Mouse (Mus musculus) heart, postnatal 4 days (tissue): ENCODE data around the gene Ms4a6b. TPM values are rescaled to one million over a fixed set of nuclear protein-coding genes. Genes with fewer than 3 reads are reported as not detected.
A peak's percentile ranks its signal among the peaks of the same experiment; 100 is the strongest.
"Not testable (repeated sequence)": the region's sequence is repeated elsewhere in the genome, so short reads cannot be mapped to it uniquely, and the experiment has no call there.

Experiments used
- DNase-seq: peaks from one replicate; pipeline ENCODE4 v3.0.0; 2021
- total RNA-seq, 2 experiments: library from RNA; stranded (reverse); gene quantifications; 2 replicates each; pipeline ENCODE4 v1.2.3; 2021

Ms4a6b gene
- total RNA-seq, 2 experiments from 2014 or later, result 2.5 to 3.1 TPM

GRCm38 (mm10) chr19:11533888-11534445, 17.7 kb downstream of the Ms4a6b start:
- DNase-seq, result peak; percentile 20

DNA sequence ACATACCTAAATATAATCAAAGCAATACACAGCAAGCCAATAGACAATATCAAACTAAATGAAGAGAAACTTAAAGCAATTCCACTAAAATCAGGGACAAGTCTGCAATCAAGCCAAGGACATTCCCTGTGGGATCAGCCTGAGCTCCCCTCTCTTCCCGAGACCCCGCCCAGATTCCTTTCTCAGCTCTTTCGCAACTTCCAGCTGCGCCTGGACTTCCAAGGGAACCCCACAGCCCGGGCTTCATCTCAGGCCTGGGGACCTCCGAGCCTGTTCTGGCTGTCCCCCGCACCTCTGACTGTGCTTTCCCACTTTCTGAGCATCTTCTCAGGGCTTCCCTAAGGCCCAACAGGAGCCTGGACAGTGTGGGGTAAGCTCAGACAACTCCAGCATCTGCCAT, 20.3 kb downstream of the Ms4a6b start, which contains the start of gene Ms4a4d:
Gene Ms4a4d (plus strand): TSS at position 209 of the 400 bp plus-strand sequence.
- peak; percentile 41 for DNase-seq

- peak; percentile 31 for DNase-seq
These were observed 21.0 kb downstream of the Ms4a6b start for GRCm38 (mm10) chr19:11537336-11537735.

DNA sequence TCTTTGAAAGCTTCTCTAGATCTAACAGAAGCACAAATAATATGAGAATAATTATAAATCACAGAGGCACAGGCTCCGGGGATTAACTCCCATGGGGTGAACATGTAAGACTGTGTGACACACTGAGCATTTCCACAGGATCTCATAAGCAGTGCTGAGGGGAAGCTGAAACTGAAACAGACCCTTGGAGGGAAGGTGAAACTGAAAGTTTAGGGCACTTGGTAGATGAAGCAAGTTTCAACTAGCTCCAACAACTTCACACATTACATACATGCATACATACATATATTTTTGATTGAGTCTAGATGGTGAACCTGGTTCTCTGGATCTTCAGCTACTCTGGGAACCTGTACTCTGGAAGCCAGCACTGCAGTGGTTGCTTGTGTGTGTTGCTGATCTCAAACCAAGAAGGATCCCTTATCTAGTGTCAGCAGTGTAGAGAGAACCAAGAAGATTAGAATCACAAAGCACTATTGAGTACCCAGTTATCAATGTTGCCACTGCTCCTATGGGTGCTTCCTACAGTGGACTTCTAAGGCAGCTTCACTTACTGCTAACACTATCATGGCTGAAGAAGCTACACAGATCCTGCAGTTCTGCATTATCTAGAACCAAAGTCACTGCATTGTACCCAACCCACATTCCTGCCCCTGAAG, 24.0 kb downstream of the Ms4a6b start:
- not testable (repeated sequence) for DNase-seq

DNA sequence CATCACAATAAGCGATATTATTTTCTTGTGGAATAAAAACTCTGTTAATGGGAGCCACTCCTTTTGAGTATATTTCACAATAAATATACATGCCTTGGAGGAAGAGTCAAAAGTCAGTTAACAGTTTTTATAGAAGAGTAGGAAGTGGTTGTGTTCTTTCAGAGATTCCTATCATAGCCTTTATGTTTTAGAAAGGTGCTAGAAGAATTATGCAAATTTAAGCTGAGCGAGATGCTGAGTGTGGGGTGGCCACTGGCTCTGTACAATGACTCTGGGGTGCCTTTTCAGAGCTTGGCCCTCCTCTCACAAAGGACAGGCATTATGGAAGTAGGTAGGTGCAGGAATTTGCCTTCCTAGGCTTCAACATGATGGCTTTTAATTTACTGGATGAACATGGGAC, 28.1 kb downstream of the Ms4a6b start:
- not testable (repeated sequence) for DNase-seq

DNA sequence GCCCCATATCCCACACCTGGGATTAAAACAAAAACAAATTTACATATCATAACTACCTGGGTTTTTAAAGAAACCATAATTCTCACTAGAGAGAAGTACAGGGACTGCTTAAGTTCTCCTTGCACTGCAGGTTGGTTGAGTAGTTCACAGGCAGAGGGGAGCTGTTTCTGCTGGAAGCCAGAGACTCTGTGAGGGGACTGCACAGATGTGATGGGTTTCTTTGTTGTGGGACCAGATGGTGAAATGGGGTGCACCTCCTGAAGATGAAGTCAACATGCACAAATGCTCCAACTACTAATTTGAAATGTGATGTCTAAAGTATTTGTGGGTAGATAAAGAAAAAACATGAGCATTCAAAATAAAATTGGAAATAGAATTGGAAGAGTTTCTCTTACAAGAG, 31.6 kb downstream of the Ms4a6b start:
- no peak for DNase-seq

DNA sequence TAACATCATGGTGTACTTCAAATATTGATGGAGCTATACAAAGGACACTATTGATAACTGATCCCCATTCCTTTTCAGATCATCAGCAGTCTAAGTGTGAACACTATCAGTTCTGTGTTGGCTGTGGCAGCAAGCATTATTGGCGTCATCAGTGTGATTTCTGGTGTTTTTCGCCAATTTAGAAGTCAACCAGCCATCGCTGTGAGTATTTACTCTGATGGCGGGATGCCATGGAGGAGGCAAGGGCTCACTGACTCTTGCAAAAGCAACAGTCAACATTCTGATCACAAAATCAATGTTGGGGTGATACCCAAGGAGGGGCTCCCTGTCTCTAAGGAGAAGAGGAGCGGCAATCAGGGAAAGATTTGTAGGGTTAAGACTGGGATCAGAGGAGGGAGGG, 38.4 kb downstream of the Ms4a6b start:
- DNase-seq, result no peak

DNA sequence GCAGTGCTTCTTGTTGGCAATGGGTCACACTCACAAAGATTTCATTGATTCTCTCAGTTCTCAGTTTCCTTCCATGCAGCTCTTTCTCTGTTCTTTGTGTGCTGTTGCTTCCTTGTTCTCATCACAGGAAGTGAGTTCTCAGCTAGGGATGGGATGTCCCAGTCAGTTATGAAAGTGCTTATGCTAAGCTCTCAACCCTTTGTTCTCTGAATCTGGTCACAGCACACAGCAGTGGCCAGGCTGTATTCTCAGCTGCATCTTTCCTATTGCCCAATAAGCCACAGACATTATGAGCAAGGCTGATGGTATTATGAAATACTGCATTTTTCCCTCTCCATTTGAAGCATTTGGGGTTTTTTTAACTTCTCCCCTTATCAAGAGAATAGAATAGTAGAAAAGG, 43.2 kb downstream of the Ms4a6b start:
- DNase-seq, result not testable (repeated sequence)

DNA sequence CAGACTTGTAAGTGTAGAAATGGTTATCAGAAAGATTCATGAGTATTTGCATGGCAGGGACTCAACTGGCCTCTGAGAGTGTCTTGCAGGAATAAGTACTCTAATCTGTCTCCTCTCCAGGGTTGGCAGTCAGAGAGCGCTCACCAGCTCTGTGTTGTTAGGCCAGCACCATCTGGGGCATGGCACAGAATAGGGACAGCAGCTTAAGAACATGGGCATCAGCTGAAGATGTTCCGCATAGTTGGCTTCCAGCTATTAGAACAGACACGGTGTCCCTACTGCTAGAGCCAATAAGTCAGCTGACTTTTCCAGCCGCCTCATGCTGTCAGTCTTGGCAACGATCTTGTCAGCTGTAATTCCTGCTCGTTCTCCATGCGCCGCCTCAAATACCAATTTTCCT, 58.7 kb downstream of the Ms4a6b start:
- DNase-seq, result no peak

Other genes with a start within 250 kb of the Ms4a6b start
- gene Ms4a5, start 232.6 kb upstream of the Ms4a6b start, total RNA-seq, result not detected
- gene Ms4a14, start 202.1 kb upstream of the Ms4a6b start, total RNA-seq, result not detected
- gene Ms4a7, start 180.4 kb upstream of the Ms4a6b start, total RNA-seq, result 1 to 10 TPM; 1.4 to 2.4 TPM
- 1 to 10 TPM; 1.6 to 2.5 TPM for gene Ms4a4a, start 141.0 kb upstream of the Ms4a6b start, total RNA-seq
- not detected for gene Ms4a4c, start 111.7 kb upstream of the Ms4a6b start, total RNA-seq
- 1 to 10 TPM in 1 of 2 experiments, under 1 TPM in 1; 0.95 to 1.0 TPM for gene Ms4a4b, start 73.0 kb upstream of the Ms4a6b start, total RNA-seq
- 1 to 10 TPM; 3.5 to 3.8 TPM for gene Ms4a6c, start 47.1 kb upstream of the Ms4a6b start, total RNA-seq
- gene Gm8369, start 30.6 kb upstream of the Ms4a6b start, total RNA-seq, result not detected
- gene Ms4a4d, start 20.3 kb downstream of the Ms4a6b start, total RNA-seq, result under 1 TPM; 0.56 to 0.60 TPM
- gene Ms4a6d, start 88.3 kb downstream of the Ms4a6b start, total RNA-seq, result under 1 TPM; 0.69 to 0.72 TPM
- under 1 TPM; 0.36 to 0.38 TPM for gene Ms4a2, start 107.2 kb downstream of the Ms4a6b start, total RNA-seq
- gene Ms4a3, start 124.3 kb downstream of the Ms4a6b start, total RNA-seq, result not detected
- not detected for gene Oosp2, start 144.0 kb downstream of the Ms4a6b start, total RNA-seq
- not detected for gene Oosp1, start 174.6 kb downstream of the Ms4a6b start, total RNA-seq
- not detected for gene Oosp3, start 180.5 kb downstream of the Ms4a6b start, total RNA-seq
- gene Gif, start 231.0 kb downstream of the Ms4a6b start, total RNA-seq, result not detected